Mouse (Mus musculus): ENCODE measurements at regions not wholly inside any gene's neighbourhood (a gene's known extent, or its start where the extent isn't known, plus 50 kb on each side); places are given as distances from the start of the nearest gene placed in this dataset.

DNA sequence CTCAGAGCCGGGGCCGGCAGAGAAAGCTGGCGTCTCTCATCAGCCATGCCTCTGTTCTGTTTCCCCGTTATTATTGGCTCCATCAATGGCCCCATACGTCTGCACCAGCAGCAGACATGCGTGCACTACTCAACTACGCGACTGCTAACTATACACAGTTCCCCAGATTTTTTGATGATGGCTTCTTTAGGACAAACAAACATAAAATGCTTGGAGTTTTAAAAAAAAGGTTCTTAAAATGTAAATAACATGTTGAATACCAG is 256.6 kb downstream of the Ankrd16 start:
- H3K27me3 ChIP-seq (ENCODE audit: insufficient read depth, low read length), result no peaks in the 10 kb centered on the region
- no peak overlapping the region for H3K4me3 ChIP-seq (ENCODE audit: low read depth, low read length)
- no peak overlapping the region for H3K9ac ChIP-seq
- H3K4me1 ChIP-seq (ENCODE audit: insufficient read depth), result 0 out of 2 replicates have a peak, but pooled peaks cover 11% of the 10 kb centered on the region
- DNase-seq (no peak), ATAC-seq (ENCODE audit: insufficient read depth) (no peak)
- H3K4me2 ChIP-seq, result no peak overlapping the region
- H3K27ac ChIP-seq (ENCODE audit: low read depth), result peak overlapping the region; percentile 63; the same call in 1 of the 2 replicates
- TF ChIP-seq CTCF (IDR thresholded peaks at IDR 0.05; ENCODE audit: low read depth), result no peak
- WGBS, result 65% methylated on average over 8 of the region's 8 CpGs
- H3K36me3 ChIP-seq (ENCODE audit: insufficient read depth), result no peaks in the 10 kb centered on the region
- H3K9me3 ChIP-seq (ENCODE audit: low read depth, low read length), result no peaks in the 10 kb centered on the region

GRCm38 (mm10) chr2:12049386-12049785 is 252.3 kb downstream of the Itga8 start:
- Histone ChIP-seq H3K36me3 (ENCODE audit: insufficient read depth) (no peaks in the 10 kb centered on the region), H3K4me1 (ENCODE audit: insufficient read depth) (no peaks in the 10 kb centered on the region), H3K9ac (no peak overlapping the region), H3K27ac (ENCODE audit: low read depth) (no peak overlapping the region), H3K4me2 (no peak overlapping the region), H3K4me3 (ENCODE audit: low read depth, low read length) (no peak overlapping the region), H3K9me3 (ENCODE audit: low read depth, low read length) (no peaks in the 10 kb centered on the region), H3K27me3 (ENCODE audit: insufficient read depth, low read length) (no peaks in the 10 kb centered on the region)
- no peak for ATAC-seq (ENCODE audit: insufficient read depth)
- no peak for DNase-seq
- TF ChIP-seq CTCF (IDR thresholded peaks at IDR 0.05; ENCODE audit: low read depth), result no peak
- WGBS, result 71% methylated on average over 7 of the region's 7 CpGs

- Histone ChIP-seq H3K36me3 (ENCODE audit: insufficient read depth) (no peaks in the 10 kb centered on the region), H3K4me1 (ENCODE audit: insufficient read depth) (no peaks in the 10 kb centered on the region), H3K4me2 (no peak overlapping the region), H3K4me3 (ENCODE audit: low read depth, low read length) (no peak overlapping the region), H3K27me3 (ENCODE audit: insufficient read depth, low read length) (no peaks in the 10 kb centered on the region), H3K9ac (no peak overlapping the region), H3K9me3 (ENCODE audit: low read depth, low read length) (no peaks in the 10 kb centered on the region), H3K27ac (ENCODE audit: low read depth) (no peak overlapping the region)
- ATAC-seq (ENCODE audit: insufficient read depth) (no peak), DNase-seq (peak; percentile 77)
- TF ChIP-seq CTCF (IDR thresholded peaks at IDR 0.05; ENCODE audit: low read depth), result peak; percentile 56
These were observed 251.8 kb downstream of the Itga8 start for GRCm38 (mm10) chr2:12049972-12050371.

- Histone ChIP-seq H3K27me3 (ENCODE audit: insufficient read depth, low read length) (no peaks in the 10 kb centered on the region), H3K27ac (ENCODE audit: low read depth) (peak overlapping the region; percentile 39; the same call in 1 of the 2 replicates), H3K36me3 (ENCODE audit: insufficient read depth) (no peaks in the 10 kb centered on the region), H3K4me2 (no peak overlapping the region), H3K4me1 (ENCODE audit: insufficient read depth) (no peaks in the 10 kb centered on the region), H3K4me3 (ENCODE audit: low read depth, low read length) (no peak overlapping the region), H3K9ac (no peak overlapping the region), H3K9me3 (ENCODE audit: low read depth, low read length) (no peaks in the 10 kb centered on the region)
- 36% methylated on average over 8 of the region's 8 CpGs for WGBS
- no peak for TF ChIP-seq CTCF (IDR thresholded peaks at IDR 0.05; ENCODE audit: low read depth)
- ATAC-seq (ENCODE audit: insufficient read depth) (peak; percentile 48; the same call in 1 of the 2 replicates), DNase-seq (peak; percentile 44)
These were observed 248.1 kb downstream of the Itga8 start for GRCm38 (mm10) chr2:12053404-12054164.

- Histone ChIP-seq H3K9ac (no peak overlapping the region), H3K27me3 (ENCODE audit: insufficient read depth, low read length) (no peaks in the 10 kb centered on the region), H3K9me3 (ENCODE audit: low read depth, low read length) (no peaks in the 10 kb centered on the region), H3K4me1 (ENCODE audit: insufficient read depth) (no peaks in the 10 kb centered on the region), H3K36me3 (ENCODE audit: insufficient read depth) (no peaks in the 10 kb centered on the region), H3K27ac (ENCODE audit: low read depth) (no peak overlapping the region), H3K4me2 (no peak overlapping the region), H3K4me3 (ENCODE audit: low read depth, low read length) (no peak overlapping the region)
- no peak for TF ChIP-seq CTCF (IDR thresholded peaks at IDR 0.05; ENCODE audit: low read depth)
- ATAC-seq (ENCODE audit: insufficient read depth) (no peak), DNase-seq (no peak)
- WGBS, result 33% methylated on average over 3 of the region's 3 CpGs
These were observed 247.6 kb downstream of the Itga8 start for GRCm38 (mm10) chr2:12054165-12054500.

Data from lung, embryonic 14.5 days (tissue).